Mouse (Mus musculus): Measurements from ENCODE around the gene Fam19a3.
"Not testable (repeated sequence)": the region's sequence is repeated elsewhere in the genome, so short reads cannot be mapped to it uniquely, and the experiment has no call there.

The Fam19a3 gene

GRCm38 (mm10) chr3:104765021-104765420, 16.6 kb downstream of the Fam19a3 start:
- DNase-seq (ENCODE audit: low spot score in 2 of 2) = no peak

GRCm38 (mm10) chr3:104762103-104762863, 19.4 kb downstream of the Fam19a3 start:
- DNase-seq (ENCODE audit: low spot score in 2 of 2) = not testable (repeated sequence)

GRCm38 (mm10) chr3:104758869-104759268, 22.8 kb downstream of the Fam19a3 start:
- no peak for DNase-seq (ENCODE audit: low spot score in 2 of 2)

- DNase-seq (ENCODE audit: low spot score in 2 of 2) = peak in 1 of 2 experiments; percentile 26
Measured at GRCm38 (mm10) chr3:104758406-104758805, 23.2 kb downstream of the Fam19a3 start.

- not testable (repeated sequence) for DNase-seq (ENCODE audit: low spot score in 2 of 2)
Measured at GRCm38 (mm10) chr3:104752845-104753244, 28.8 kb downstream of the Fam19a3 start.

GRCm38 (mm10) chr3:104743864-104744263, 37.8 kb downstream of the Fam19a3 start:
- no peak for DNase-seq (ENCODE audit: low spot score in 2 of 2)

- no peak for DNase-seq (ENCODE audit: low spot score in 2 of 2)
Measured at GRCm38 (mm10) chr3:104743161-104743560, 38.5 kb downstream of the Fam19a3 start.

- DNase-seq (ENCODE audit: low spot score in 2 of 2) = no peak
Measured at GRCm38 (mm10) chr3:104741954-104742353, 39.7 kb downstream of the Fam19a3 start.

- no peak for DNase-seq (ENCODE audit: low spot score in 2 of 2)
Measured at GRCm38 (mm10) chr3:104734654-104735053, 47.0 kb downstream of the Fam19a3 start.

GRCm38 (mm10) chr3:104732907-104733306, 48.7 kb downstream of the Fam19a3 start:
- DNase-seq (ENCODE audit: low spot score in 2 of 2) = no peak

- no peak for DNase-seq (ENCODE audit: low spot score in 2 of 2)
Measured at GRCm38 (mm10) chr3:104729270-104729839, 52.3 kb downstream of the Fam19a3 start.
